Mouse (Mus musculus) gastrocnemius, postnatal 10 days (tissue): ENCODE data around the gene Tal1. TPM values are rescaled to one million over a fixed set of nuclear protein-coding genes. Genes with fewer than 3 reads are reported as not detected.
A peak's percentile ranks its signal among the peaks of the same experiment; 100 is the strongest.

ENCODE experiments used
- DNase-seq: peaks from one replicate; pipeline ENCODE4 v3.0.0; 2021; ENCODE audit warnings: mixed read lengths
- long read RNA-seq, 2 experiments: library from polyadenylated mRNA; stranded (forward); transcript quantifications; one replicate each; pipeline ENCODE4 v2.0.0; 2021
- total RNA-seq, 2 experiments: library from RNA; stranded (reverse); gene quantifications; 2 replicates each; pipeline ENCODE4 v1.2.3; 2021

The Tal1 gene
- total RNA-seq: 1 to 10 TPM; 2.0 to 3.7 TPM
- long read RNA-seq, experiment 1, partial matches to known transcripts: 0 of 1 reads
- long read RNA-seq, experiment 1, other reads (novel, unspliced or antisense): 0 of 1 reads
- long read RNA-seq, experiment 2, partial matches to known transcripts: 0 of 1 reads
- long read RNA-seq, experiment 2, other reads (novel, unspliced or antisense): 1 of 1 reads

- peak; percentile 28 for DNase-seq
These were observed at the start of gene Tal1 for GRCm38 (mm10) chr4:115056371-115056920. Gene Tal1, plus strand, starts transcription at chr4:115056426.

GRCm38 (mm10) chr4:115014276-115014675 lies 42.0 kb upstream of the Tal1 start:
- DNase-seq: no peak

GRCm38 (mm10) chr4:115019997-115020396 lies 36.2 kb upstream of the Tal1 start:
- no peak for DNase-seq

- no peak for DNase-seq
These were observed 21.2 kb upstream of the Tal1 start for GRCm38 (mm10) chr4:115035043-115035442.

DNA sequence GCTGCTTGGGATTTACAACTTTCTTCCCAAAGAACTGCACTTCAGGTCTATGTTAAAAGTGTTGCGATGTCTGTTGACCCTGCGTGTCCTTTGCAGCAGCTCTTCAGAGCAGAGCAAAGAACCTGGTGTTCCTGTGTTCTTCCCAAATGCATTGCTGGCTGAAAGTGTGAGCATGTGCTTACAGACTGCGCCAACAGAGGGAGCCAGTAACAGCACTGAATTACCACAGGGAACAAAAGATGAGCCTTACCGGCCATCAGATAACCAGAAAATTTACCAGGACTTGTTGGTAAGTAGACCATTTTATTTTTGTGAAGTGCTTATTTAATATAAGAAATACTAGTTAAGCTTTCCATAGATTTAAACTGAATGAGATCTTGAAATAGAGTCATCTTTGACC lies 18.0 kb upstream of the Tal1 start:
- DNase-seq: peak; percentile 29

GRCm38 (mm10) chr4:115045621-115046020 lies 10.6 kb upstream of the Tal1 start:
- DNase-seq: no peak

GRCm38 (mm10) chr4:115047750-115048149 lies 8.5 kb upstream of the Tal1 start:
- peak; percentile 51 for DNase-seq

- no peak for DNase-seq
These were observed 8.0 kb upstream of the Tal1 start for GRCm38 (mm10) chr4:115048190-115048589.

- DNase-seq: no peak
These were observed 5.0 kb upstream of the Tal1 start for GRCm38 (mm10) chr4:115051245-115051644.

DNA sequence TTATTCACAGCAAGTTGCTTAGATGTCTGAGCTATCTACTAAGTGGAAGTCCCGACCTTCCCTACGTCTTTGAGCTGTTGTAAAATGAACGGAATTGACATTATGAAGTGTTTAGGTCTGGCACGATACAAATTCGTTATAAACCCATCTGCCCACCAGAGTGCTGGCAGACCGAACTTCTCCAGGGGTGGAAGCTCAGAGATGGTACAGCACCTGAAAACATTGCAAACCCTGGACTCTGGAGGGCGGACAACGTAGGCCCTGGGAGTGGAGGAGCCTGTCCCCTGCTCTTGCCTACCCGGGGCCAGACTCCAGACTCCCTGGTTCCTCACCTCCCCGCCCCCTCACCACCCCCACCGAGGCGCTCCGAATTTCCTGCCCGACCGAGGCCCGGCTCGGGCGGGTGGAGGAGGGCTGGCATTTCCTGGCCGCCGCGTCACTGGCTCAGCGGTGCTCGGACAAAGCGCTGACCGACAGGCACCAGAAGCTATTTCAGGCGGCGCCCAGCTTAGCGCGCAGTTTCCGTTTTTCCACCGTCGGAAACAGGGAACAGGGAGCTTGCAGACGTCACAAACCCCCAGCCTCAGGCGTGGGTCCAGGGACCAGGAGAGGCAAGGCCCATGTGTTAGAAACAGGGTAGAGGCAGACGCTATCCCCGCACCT lies 3.8 kb upstream of the Tal1 start:
- DNase-seq: peak; percentile 48

GRCm38 (mm10) chr4:115055044-115055443 lies 1.2 kb upstream of the Tal1 start:
- DNase-seq: no peak

GRCm38 (mm10) chr4:115055691-115056090 lies 535 bp upstream of the Tal1 start:
- no peak for DNase-seq

- peak; percentile 31 for DNase-seq
These were observed 871 bp downstream of the Tal1 start for GRCm38 (mm10) chr4:115056921-115057673.

GRCm38 (mm10) chr4:115057674-115058316 lies 1.6 kb downstream of the Tal1 start:
- no peak for DNase-seq

DNA sequence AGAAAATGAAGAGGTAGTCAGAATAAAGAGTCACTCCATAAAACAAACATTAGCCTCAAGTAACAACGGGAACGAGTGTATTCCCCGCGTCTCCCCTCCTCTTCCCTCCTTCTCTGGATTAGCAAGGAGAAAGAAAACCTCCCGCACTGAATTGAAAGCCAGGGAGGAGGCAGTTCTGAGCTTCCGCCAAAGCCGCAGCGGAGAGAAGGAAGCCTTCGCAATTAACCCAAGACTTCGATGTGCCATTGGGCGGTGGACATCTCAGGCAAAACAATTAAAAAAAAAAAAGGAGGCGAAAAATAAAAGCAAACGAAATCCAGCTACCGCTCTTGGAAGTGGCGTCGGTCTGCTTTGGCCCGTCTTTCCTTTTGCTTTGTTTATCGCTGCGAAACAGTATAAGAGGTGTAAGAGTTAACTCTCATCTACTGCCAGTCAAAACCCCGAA lies 2.1 kb downstream of the Tal1 start:
- no peak for DNase-seq

DNA sequence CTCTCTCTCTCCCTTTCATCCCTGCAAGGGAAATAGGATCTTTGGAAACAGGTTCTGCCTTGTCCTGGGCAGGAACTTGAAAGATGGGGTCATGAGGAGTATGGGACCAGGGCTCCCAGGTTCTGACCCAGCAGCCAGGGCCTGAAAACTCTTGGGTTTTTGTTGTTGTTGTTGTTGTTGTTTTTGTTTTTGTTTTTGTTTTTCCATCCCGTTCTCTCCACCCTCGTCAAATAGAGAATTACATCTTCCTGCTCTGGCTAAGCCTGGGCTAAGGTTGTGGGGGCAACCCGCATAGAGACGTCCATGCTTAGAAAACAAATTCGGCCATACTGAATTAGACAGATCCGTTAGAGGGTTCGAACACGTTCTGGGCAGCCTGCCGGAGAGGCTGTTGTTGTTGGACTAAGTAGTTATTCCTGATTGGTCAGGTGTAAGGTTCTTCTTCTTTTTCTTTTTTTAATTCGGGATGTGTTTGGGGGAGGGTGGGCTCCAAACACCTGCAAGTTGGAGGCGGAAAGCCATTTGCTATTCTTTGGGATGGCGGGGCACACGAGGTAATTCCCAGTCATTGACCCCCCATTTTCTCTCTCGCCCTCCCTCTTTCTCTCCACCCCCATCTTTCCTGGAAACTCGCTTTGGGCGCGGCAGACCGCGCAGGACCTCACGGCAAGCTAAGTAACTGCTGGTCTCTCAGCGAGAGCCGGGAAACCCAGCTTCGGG lies 2.8 kb downstream of the Tal1 start:
- no peak for DNase-seq

GRCm38 (mm10) chr4:115059871-115060270 lies 3.6 kb downstream of the Tal1 start:
- no peak for DNase-seq

GRCm38 (mm10) chr4:115060753-115061152 lies 4.5 kb downstream of the Tal1 start:
- DNase-seq: no peak

DNA sequence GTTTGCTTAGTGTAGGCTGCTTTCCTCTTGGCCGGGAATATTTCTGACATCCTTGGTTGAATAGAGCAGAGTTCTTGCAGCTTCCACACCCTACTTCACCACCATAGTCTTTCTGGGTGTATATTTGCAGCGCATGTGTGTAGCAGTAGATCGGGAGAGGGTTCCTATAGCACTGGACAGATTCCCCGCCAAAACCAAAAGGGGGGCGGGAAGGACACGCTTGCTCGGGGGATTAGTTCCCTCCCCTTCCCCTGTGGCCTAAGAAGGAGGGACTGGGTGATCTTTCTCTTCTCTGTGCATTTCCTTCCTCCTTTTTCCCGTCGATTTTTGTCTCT lies 6.3 kb downstream of the Tal1 start:
- DNase-seq: no peak

DNA sequence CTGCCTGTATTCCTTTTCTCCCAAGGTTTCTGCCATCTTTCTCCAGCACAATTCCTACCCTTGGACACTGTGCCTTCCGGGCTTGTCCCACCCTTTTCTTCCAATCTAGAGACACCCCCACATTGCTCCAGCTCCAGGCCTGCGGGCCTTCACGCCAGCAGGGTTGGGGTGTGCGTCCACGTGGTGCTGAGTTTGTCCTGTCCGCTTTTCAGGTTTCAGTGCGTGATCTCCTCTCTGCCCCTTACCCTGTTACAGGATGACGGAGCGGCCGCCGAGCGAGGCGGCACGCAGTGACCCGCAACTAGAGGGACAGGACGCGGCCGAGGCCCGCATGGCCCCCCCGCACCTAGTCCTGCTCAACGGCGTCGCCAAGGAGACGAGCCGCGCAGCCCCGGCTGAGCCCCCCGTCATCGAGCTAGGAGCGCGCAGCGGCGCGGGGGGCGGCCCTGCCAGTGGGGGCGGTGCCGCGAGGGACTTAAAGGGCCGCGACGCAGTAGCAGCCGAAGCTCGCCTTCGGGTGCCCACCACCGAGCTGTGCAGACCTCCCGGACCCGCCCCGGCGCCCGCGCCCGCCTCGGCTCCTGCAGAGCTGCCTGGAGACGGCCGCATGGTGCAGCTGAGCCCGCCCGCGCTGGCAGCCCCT lies 6.8 kb downstream of the Tal1 start:
- DNase-seq: peak; percentile 27

DNA sequence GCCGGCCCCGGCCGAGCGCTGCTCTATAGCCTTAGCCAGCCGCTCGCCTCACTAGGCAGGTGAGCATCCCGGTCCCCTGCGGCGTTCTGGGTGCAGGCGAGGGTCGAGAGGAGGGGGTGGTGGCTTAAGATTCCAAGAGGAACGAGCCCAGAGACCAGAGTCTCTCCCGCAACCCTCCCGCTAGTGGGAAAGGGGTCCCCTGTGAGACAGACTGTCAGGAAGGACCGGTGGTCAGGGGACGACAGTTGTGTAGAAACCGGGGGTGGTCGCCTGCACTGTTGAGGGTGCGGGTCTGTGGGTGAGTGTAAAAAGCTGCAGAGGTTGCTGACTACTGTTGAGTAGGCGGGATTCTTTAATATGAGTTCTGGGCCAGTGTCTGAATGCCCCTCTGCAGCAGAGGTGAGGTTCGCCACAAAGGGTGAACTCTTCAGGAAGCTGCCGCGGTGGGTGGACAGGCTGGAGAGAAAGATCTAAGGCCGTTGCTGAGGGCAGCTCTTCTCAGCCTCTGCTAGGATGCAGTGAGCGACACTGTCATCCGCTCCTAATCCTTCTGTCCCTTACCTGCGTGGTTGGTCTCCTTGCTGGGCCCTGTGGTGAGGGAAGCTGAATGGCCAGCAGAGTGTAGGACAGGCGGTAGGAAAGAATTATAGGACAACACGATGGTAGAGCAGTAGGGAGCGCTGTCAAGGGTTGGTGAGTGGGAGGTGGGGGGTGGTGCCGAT lies 7.5 kb downstream of the Tal1 start:
- no peak for DNase-seq
